Mouse (Mus musculus) ES-E14 (cell line): ENCODE measurements around the gene St6galnac6.

ENCODE experiments used
- HCFC1 ChIP-seq: IDR thresholded peaks from 2 replicates; pipeline ENCODE4 v1.6.1; 2012; ENCODE audit warnings: low read length, inconsistent platforms, borderline replicate concordance; ENCODE audit not compliant: insufficient read depth
- MAFK ChIP-seq: IDR thresholded peaks from 2 replicates; pipeline ENCODE4 v1.6.1; 2014; ENCODE audit warnings: mild to moderate bottlenecking, low read depth, low read length, inconsistent platforms; ENCODE audit not compliant: insufficient read depth
- ZC3H11A ChIP-seq: IDR thresholded peaks from 2 replicates; pipeline ENCODE4 v1.6.1; 2012; ENCODE audit warnings: low read depth, mild to moderate bottlenecking, inconsistent platforms, low read length, borderline replicate concordance
- ZNF384 ChIP-seq: IDR thresholded peaks from 2 replicates; pipeline ENCODE4 v1.6.1; 2012; ENCODE audit warnings: low read depth, low read length, inconsistent platforms

DNA sequence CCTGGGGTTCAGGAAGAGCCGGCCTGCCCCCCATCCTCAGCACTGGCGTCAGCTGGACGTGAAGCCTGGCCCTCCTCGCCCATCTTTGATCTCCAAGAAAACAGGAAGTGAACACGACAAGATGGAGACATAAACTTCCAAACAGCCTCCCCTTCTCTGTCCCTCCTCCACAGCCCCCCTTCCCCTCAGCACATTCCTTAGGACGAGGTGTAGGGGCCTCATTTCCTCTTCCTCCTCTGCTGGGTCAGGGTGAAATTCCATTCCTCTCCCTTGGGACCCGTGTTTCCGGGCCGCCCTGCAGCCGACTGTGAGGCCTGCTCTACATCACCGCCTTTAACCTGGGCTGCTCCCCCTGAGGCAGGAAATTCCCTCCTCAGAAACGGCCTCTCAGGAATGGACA lies 56.3 kb downstream of the St6galnac6 start:
- TF ChIP-seq HCFC1 (no peak), ZNF384 (no peak), ZC3H11A (no peak), MAFK (no peak)
